Mouse (Mus musculus) midbrain, embryonic 13.5 days (tissue): ENCODE results near the gene Foxp4. TPM values are rescaled to one million over a fixed set of nuclear protein-coding genes. Genes with fewer than 3 reads are reported as not detected.
A peak's percentile ranks its signal among the peaks of the same experiment; 100 is the strongest.
"Not testable (repeated sequence)": the region's sequence is repeated elsewhere in the genome, so short reads cannot be mapped to it uniquely, and the experiment has no call there.

ENCODE experiments used
- ATAC-seq: fragments of 200-750 bp; cut with Nextera tagmentation; 2 replicates; pipeline ENCODE4 v1.8.0; 2017; ENCODE audit warnings: mild to moderate bottlenecking, moderate TSS enrichment, moderate library complexity
- H3K27ac ChIP-seq: fragments of 300-500 bp; sonication (generic); 2 replicates; pipeline ENCODE4 v1.5.1; 2015; ENCODE audit warnings: inconsistent platforms, mild to moderate bottlenecking, moderate library complexity
- H3K27me3 ChIP-seq: fragments of 300-500 bp; sonication (generic); 2 replicates; pipeline ENCODE4 v1.6.1; 2015; ENCODE audit warnings: mild to moderate bottlenecking, inconsistent platforms
- H3K36me3 ChIP-seq: fragments of 300-500 bp; sonication (generic); 2 replicates; pipeline ENCODE4 v1.6.1; 2015; ENCODE audit warnings: mild to moderate bottlenecking, inconsistent platforms
- H3K4me1 ChIP-seq: fragments of 300-500 bp; sonication (generic); replicated peaks from 2 replicates; pipeline ENCODE4 v1.6.1; 2015; ENCODE audit warnings: inconsistent platforms
- H3K4me2 ChIP-seq: fragments of 300-500 bp; sonication (generic); replicated peaks from 2 replicates; pipeline ENCODE4 v1.6.1; 2015; ENCODE audit warnings: moderate library complexity, mild to moderate bottlenecking, inconsistent platforms
- H3K4me3 ChIP-seq: fragments of 300-500 bp; sonication (generic); replicated peaks from 2 replicates; pipeline ENCODE4 v1.5.1; 2015; ENCODE audit warnings: mild to moderate bottlenecking, inconsistent platforms
- H3K9ac ChIP-seq: fragments of 300-500 bp; sonication (generic); replicated peaks from 2 replicates; pipeline ENCODE4 v1.6.1; 2015; ENCODE audit warnings: mild to moderate bottlenecking, inconsistent platforms
- H3K9me3 ChIP-seq: fragments of 300-500 bp; sonication (generic); 2 replicates; pipeline ENCODE4 v1.6.1; 2016; ENCODE audit warnings: mild to moderate bottlenecking, inconsistent platforms
- WGBS: fragments of 180-500 bp; shearing (Covaris S2); methylation state at CpG from one replicate; pipeline ENCODE4 v1.1.7; 2015; 5-methylcytosine and 5-hydroxymethylcytosine counted together
- polyA plus RNA-seq: library from polyadenylated mRNA; unstranded; fragments of >200 nt; fragmentation: Nextera tagmentation; extraction: Ambion mirVana; gene quantifications from 2 replicates; pipeline ENCODE4 v1.2.1, GENCODE M21; 2015

Foxp4 gene
- polyA plus RNA-seq, 1 experiment from 2014 or later = 25.2 TPM

- Histone ChIP-seq H3K4me3 (no peak overlapping the region), H3K9me3 (no peaks in the 10 kb centered on the region), H3K36me3 (peaks cover 14% of the 10 kb centered on the region), H3K4me2 (no peak overlapping the region), H3K9ac (peak overlapping the region; percentile 16; the same call in 1 of the 2 replicates), H3K4me1 (peaks cover 9% of the 10 kb centered on the region), H3K27me3 (no peaks in the 10 kb centered on the region), H3K27ac (no peak overlapping the region)
- 17% methylated on average over 11 of the region's 11 CpGs for WGBS
- 0 out of 2 replicates have a peak, but pooled peaks have one; percentile 12 for ATAC-seq
These were observed 61.0 kb downstream of the Foxp4 start for GRCm38 (mm10) chr17:47863437-47863836.

DNA sequence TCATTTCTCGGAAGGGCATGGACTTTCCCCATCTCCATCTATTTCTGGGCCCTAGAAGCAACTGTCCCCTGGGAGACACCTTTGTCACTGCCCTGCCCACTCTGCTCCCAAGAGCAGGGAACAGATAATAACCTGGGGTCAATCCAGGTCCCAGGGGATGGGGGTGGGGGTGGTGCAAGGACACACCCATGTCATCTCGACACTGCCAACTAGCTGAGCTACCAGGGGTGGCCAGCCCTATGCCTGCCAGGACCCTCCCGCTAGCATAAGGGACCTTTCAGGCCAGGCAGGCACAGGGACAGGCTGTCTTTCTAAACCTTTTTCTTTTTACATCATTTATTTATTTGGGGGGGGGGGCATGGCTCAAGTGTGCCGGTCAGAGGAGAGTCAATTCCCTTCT is 61.4 kb downstream of the Foxp4 start:
- peak overlapping the region; percentile 16; the same call in 1 of the 2 replicates for H3K9ac ChIP-seq
- no peaks in the 10 kb centered on the region for H3K27me3 ChIP-seq
- no peak overlapping the region for H3K4me3 ChIP-seq
- H3K4me2 ChIP-seq = no peak overlapping the region
- WGBS = 58% methylated on average over 4 of the region's 4 CpGs
- H3K9me3 ChIP-seq = no peaks in the 10 kb centered on the region
- H3K4me1 ChIP-seq = peaks cover 9% of the 10 kb centered on the region
- ATAC-seq = no peak
- H3K27ac ChIP-seq = no peak overlapping the region
- peaks cover 10% of the 10 kb centered on the region for H3K36me3 ChIP-seq

GRCm38 (mm10) chr17:47855544-47855943 is 68.9 kb downstream of the Foxp4 start:
- H3K27me3 ChIP-seq = peaks cover 9% of the 10 kb centered on the region; the same call in 1 of the 2 replicates
- no peak overlapping the region for H3K4me2 ChIP-seq
- no peak overlapping the region for H3K4me3 ChIP-seq
- H3K36me3 ChIP-seq = no peaks in the 10 kb centered on the region
- H3K9ac ChIP-seq = no peak overlapping the region
- H3K4me1 ChIP-seq = 0 out of 2 replicates have a peak, but pooled peaks cover 2% of the 10 kb centered on the region
- no peak for ATAC-seq
- no peak overlapping the region for H3K27ac ChIP-seq
- H3K9me3 ChIP-seq = no peaks in the 10 kb centered on the region
- WGBS = 79% methylated on average over 4 of the region's 4 CpGs

GRCm38 (mm10) chr17:47854908-47855307 is 69.5 kb downstream of the Foxp4 start:
- Histone ChIP-seq H3K27me3 (peaks cover 9% of the 10 kb centered on the region; the same call in 1 of the 2 replicates), H3K27ac (no peak overlapping the region), H3K4me1 (0 out of 2 replicates have a peak, but pooled peaks cover 2% of the 10 kb centered on the region), H3K9me3 (no peaks in the 10 kb centered on the region), H3K9ac (no peak overlapping the region), H3K4me3 (no peak overlapping the region), H3K4me2 (no peak overlapping the region), H3K36me3 (no peaks in the 10 kb centered on the region)
- no peak for ATAC-seq
- WGBS = 79% methylated on average over 8 of the region's 8 CpGs

- H3K4me2 ChIP-seq = no peak overlapping the region
- peaks cover 9% of the 10 kb centered on the region; the same call in 1 of the 2 replicates for H3K27me3 ChIP-seq
- ATAC-seq = no peak
- no peak overlapping the region for H3K9ac ChIP-seq
- no peak overlapping the region for H3K4me3 ChIP-seq
- no peaks in the 10 kb centered on the region for H3K9me3 ChIP-seq
- H3K36me3 ChIP-seq = no peaks in the 10 kb centered on the region
- no peak overlapping the region for H3K27ac ChIP-seq
- H3K4me1 ChIP-seq = 0 out of 2 replicates have a peak, but pooled peaks cover 2% of the 10 kb centered on the region
- 87% methylated on average over 4 of the region's 4 CpGs for WGBS
These were observed 70.7 kb downstream of the Foxp4 start for GRCm38 (mm10) chr17:47853760-47854159.

GRCm38 (mm10) chr17:47853336-47853735 is 71.1 kb downstream of the Foxp4 start:
- ATAC-seq = no peak
- Histone ChIP-seq H3K36me3 (no peaks in the 10 kb centered on the region), H3K9me3 (no peaks in the 10 kb centered on the region), H3K27me3 (peaks cover 9% of the 10 kb centered on the region; the same call in 1 of the 2 replicates), H3K4me1 (0 out of 2 replicates have a peak, but pooled peaks cover 2% of the 10 kb centered on the region), H3K4me3 (no peak overlapping the region), H3K4me2 (no peak overlapping the region), H3K27ac (no peak overlapping the region), H3K9ac (no peak overlapping the region)
- 90% methylated on average over 3 of the region's 4 CpGs for WGBS

DNA sequence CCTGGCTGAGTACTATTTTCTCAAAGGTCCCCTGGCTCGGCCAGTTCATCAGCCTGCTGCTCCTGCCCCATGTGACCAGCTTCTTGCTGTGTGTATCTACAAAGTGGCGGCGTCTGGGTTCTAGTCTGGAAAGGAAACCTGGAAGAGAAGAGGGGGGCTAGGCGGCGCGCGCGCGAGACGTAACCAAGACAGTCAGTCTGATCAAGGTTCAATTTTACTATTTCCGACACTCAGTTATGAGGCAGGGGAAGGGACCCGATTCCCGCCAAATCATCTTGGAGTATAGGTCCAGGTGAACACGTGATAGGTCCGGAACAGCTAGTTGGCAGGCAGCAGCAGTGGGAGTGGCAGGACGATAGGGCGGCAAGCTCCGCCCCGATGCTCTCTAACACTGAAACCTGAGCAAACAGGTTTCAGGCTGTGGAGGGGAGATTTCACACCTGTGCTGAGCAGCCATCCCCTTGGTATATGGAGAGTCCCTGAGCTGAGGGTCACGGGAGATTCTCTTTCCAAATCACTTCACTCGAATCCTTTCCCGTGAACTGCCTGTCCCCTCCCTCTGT is 72.6 kb downstream of the Foxp4 start:
- not testable (repeated sequence) for H3K27ac ChIP-seq, H3K9ac ChIP-seq, H3K27me3 ChIP-seq, H3K36me3 ChIP-seq, H3K9me3 ChIP-seq, H3K4me1 ChIP-seq
- Histone ChIP-seq H3K4me3 (peak overlapping the region; percentile 10), H3K4me2 (peak overlapping the region; percentile 43)
- peak; percentile 40; the same call in 1 of the 2 replicates for ATAC-seq
- WGBS = 16% methylated on average over 22 of the region's 22 CpGs

- Histone ChIP-seq H3K27ac (no peak overlapping the region), H3K4me1 (0 out of 2 replicates have a peak, but pooled peaks cover 2% of the 10 kb centered on the region), H3K9me3 (no peaks in the 10 kb centered on the region), H3K9ac (no peak overlapping the region), H3K4me2 (no peak overlapping the region), H3K36me3 (no peaks in the 10 kb centered on the region), H3K27me3 (peaks cover 9% of the 10 kb centered on the region; the same call in 1 of the 2 replicates), H3K4me3 (no peak overlapping the region)
- WGBS = 88% methylated on average over 7 of the region's 7 CpGs
- no peak for ATAC-seq
These were observed 73.7 kb downstream of the Foxp4 start for GRCm38 (mm10) chr17:47850639-47851314.

DNA sequence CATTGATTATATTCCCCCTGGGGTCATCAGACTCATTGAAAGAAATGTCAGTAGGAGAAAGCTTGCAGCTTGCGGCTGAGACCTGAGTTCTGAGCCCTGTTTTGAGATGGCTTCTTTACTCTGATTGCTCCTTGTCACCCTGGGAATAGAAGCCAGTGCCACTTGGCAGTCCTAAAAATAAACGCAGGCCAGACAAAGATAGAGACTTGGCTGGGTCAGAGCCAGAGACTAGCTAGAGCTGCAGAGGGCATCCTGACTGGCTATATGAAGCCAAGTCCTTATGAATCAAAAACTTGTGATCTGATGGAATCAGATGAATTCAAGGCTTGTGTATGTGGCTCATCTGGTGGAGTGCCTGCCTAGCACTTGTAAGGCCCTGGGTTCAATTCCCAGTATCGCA is 74.4 kb downstream of the Foxp4 start:
- ATAC-seq = no peak
- Histone ChIP-seq H3K9me3 (no peaks in the 10 kb centered on the region), H3K36me3 (no peaks in the 10 kb centered on the region), H3K27ac (no peak overlapping the region), H3K9ac (no peak overlapping the region), H3K4me3 (no peak overlapping the region), H3K4me1 (0 out of 2 replicates have a peak, but pooled peaks cover 2% of the 10 kb centered on the region), H3K27me3 (peaks cover 9% of the 10 kb centered on the region; the same call in 1 of the 2 replicates), H3K4me2 (no peak overlapping the region)
- WGBS = 83% methylated on average over 3 of the region's 3 CpGs

DNA sequence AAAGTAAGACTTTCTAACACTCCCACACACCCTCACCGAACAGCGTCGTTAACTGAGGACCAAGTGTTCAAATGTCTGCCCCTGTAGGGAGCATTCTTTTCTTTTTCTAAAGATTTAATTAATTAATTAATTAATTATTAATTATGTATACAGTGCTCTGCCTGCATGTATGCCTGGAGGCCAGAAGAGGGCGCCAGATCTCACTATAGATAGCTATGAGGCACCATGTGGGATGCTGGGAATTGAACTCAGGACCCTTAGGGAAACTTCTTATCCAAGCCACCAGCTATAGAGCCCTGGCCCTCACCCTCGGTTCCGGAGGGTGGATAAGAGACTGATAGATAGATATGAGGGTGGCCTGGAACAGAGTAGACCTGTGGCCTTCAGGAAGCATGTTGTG is 76.5 kb downstream of the Foxp4 start:
- Histone ChIP-seq H3K27me3 (peaks cover 9% of the 10 kb centered on the region; the same call in 1 of the 2 replicates), H3K4me2 (no peak overlapping the region), H3K9me3 (no peaks in the 10 kb centered on the region), H3K36me3 (no peaks in the 10 kb centered on the region), H3K4me1 (0 out of 2 replicates have a peak, but pooled peaks cover 2% of the 10 kb centered on the region), H3K4me3 (no peak overlapping the region), H3K27ac (no peak overlapping the region), H3K9ac (no peak overlapping the region)
- no peak for ATAC-seq
- 87% methylated on average over 6 of the region's 6 CpGs for WGBS

DNA sequence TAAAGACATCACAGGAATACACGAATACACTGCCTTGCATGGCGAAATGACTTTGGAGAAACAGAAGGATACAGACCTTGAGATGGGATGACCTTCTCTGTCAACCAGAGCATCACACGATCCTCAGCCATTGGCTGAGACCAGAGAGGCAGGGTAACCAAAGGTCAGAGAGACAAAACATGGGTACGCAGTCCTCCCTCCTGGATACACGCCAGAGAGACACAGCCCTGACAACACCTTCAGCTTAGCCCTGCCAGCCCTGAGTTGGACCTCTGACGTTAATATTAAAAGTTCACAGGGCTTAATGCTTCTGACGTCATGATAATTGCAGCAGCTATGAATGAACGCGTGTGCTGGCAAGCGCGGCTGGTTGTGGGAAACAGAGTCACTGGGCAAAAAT is 78.8 kb downstream of the Foxp4 start:
- Histone ChIP-seq H3K27ac (no peak overlapping the region), H3K36me3 (no peaks in the 10 kb centered on the region), H3K9ac (no peak overlapping the region), H3K4me1 (no peaks in the 10 kb centered on the region), H3K4me2 (no peak overlapping the region), H3K27me3 (no peaks in the 10 kb centered on the region), H3K4me3 (no peak overlapping the region), H3K9me3 (no peaks in the 10 kb centered on the region)
- 83% methylated on average over 11 of the region's 11 CpGs for WGBS
- ATAC-seq = no peak

DNA sequence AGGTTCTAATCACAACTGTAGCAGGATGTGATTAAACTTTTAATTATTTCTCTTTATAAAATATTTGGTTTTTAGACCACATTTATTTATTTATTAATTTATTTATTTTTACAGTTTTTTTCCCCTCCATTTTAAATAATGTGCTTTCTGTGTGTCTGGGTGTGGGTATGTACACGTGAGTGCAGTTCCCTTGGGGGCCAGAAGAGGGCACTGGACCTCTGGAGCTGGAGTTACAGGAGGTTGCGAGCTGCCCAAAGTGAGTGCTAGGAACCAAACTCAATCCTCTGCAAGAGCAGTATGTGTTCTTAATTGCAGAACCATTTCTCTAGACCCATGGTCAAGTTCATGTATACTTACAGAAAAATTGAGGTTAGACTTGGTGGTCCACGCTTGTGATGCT is 81.0 kb downstream of the Foxp4 start:
- Histone ChIP-seq H3K4me1 (no peaks in the 10 kb centered on the region), H3K9me3 (no peaks in the 10 kb centered on the region), H3K27ac (no peak overlapping the region), H3K4me3 (no peak overlapping the region), H3K9ac (no peak overlapping the region), H3K36me3 (no peaks in the 10 kb centered on the region), H3K27me3 (no peaks in the 10 kb centered on the region), H3K4me2 (no peak overlapping the region)
- WGBS = 96% methylated on average over 3 of the region's 3 CpGs
- no peak for ATAC-seq
